Mouse (Mus musculus) C2C12 (cell line): ENCODE data around the gene Miga2. TPM values are rescaled to one million over a fixed set of nuclear protein-coding genes. Genes with fewer than 3 reads are reported as not detected.

ENCODE experiments used
- H3K27me3 ChIP-seq: one replicate; pipeline ENCODE4 v1.6.1; 2011; ENCODE audit not compliant: control insufficient read depth, insufficient read depth, insufficient read length
- H3K36me3 ChIP-seq: one replicate; pipeline ENCODE4 v1.6.1; 2011; ENCODE audit not compliant: control insufficient read depth, insufficient read depth
- H3K4me3 ChIP-seq: one replicate; pipeline ENCODE4 v1.5.1; 2011; ENCODE audit warnings: mild to moderate bottlenecking, control low read depth; ENCODE audit not compliant: poor library complexity, insufficient read depth, severe bottlenecking
- H3K79me2 ChIP-seq: one replicate; pipeline ENCODE4 v1.6.1; 2011; ENCODE audit not compliant: control insufficient read depth, insufficient read depth
- H3K79me3 ChIP-seq: one replicate; pipeline ENCODE4 v1.6.1; 2011; ENCODE audit warnings: low read depth, control low read depth
- H3ac ChIP-seq: one replicate; pipeline ENCODE3; 2011; ENCODE audit warnings: low read depth; ENCODE audit not compliant: control insufficient read depth, insufficient read length
- CEBPB ChIP-seq: IDR thresholded peaks from one replicate; pipeline ENCODE4 v1.6.1; 2011; ENCODE audit warnings: low read depth, mild to moderate bottlenecking, control low read depth, moderate library complexity
- CTCF ChIP-seq: IDR thresholded peaks from one replicate; pipeline ENCODE4 v1.5.1; 2011; ENCODE audit not compliant: control insufficient read depth, insufficient read depth, insufficient read length
- FOSL1 ChIP-seq: IDR thresholded peaks from one replicate; pipeline ENCODE4 v1.8.0; 2011; ENCODE audit warnings: mild to moderate bottlenecking, low read length; ENCODE audit not compliant: poor library complexity, insufficient read depth, severe bottlenecking
- MAX ChIP-seq: IDR thresholded peaks from one replicate; pipeline ENCODE4 v1.6.1; 2011; ENCODE audit warnings: mild to moderate bottlenecking, control low read depth
- MYOD1 ChIP-seq: IDR thresholded peaks from one replicate; pipeline ENCODE4 v1.6.1; 2011; ENCODE audit warnings: low read depth; ENCODE audit not compliant: control insufficient read depth, insufficient read length
- MYOG ChIP-seq: IDR thresholded peaks from one replicate; pipeline ENCODE4 v1.6.1; 2011; ENCODE audit not compliant: control insufficient read depth, insufficient read length; ENCODE audit errors: extremely low read depth
- USF1 ChIP-seq: IDR thresholded peaks from one replicate; pipeline ENCODE4 v1.6.1; 2011; ENCODE audit warnings: low read depth, mild to moderate bottlenecking, control low read depth, moderate library complexity
- microRNA-seq: library from miRNA; unstranded; fragments of <30 nt; microRNA quantifications from one replicate; pipeline ENCODE4, GENCODE M21; 2019; ENCODE audit warnings: borderline microRNAs expressed
- polyA plus RNA-seq: library from polyadenylated mRNA; unstranded; fragments of >200 nt; fragmentation: generic; extraction: Trizol; gene quantifications from one replicate; pipeline ENCODE4 v1.2.1, GENCODE M21; 2012; ENCODE audit warnings: missing spikeins

The Miga2 gene
- polyA plus RNA-seq, 1 experiment = 29.4 TPM

- Histone ChIP-seq H3K79me2 (peaks cover 92% of the 10 kb centered on the region), H3K4me3 (no peak overlapping the region), H3K79me3 (peaks cover 77% of the 10 kb centered on the region), H3K27me3 (no peaks in the 10 kb centered on the region), H3K36me3 (peaks cover 14% of the 10 kb centered on the region), H3ac (no peak overlapping the region)
- TF ChIP-seq FOSL1 (no peak), USF1 (no peak), MAX (no peak), CTCF (no peak), MYOD1 (no peak), CEBPB (no peak), MYOG (no peak)
These were observed 57.4 kb downstream of the Miga2 start for GRCm38 (mm10) chr2:30421432-30421831.

GRCm38 (mm10) chr2:30429156-30429555 is 65.1 kb downstream of the Miga2 start:
- H3K4me3 ChIP-seq = no peak overlapping the region
- peaks cover 75% of the 10 kb centered on the region for H3K36me3 ChIP-seq
- peaks cover 20% of the 10 kb centered on the region for H3K79me2 ChIP-seq
- H3ac ChIP-seq = no peak overlapping the region
- H3K79me3 ChIP-seq = peaks cover 6% of the 10 kb centered on the region
- no peaks in the 10 kb centered on the region for H3K27me3 ChIP-seq
- no peak for TF ChIP-seq CEBPB
- no peak for TF ChIP-seq USF1
- TF ChIP-seq MYOD1 = no peak
- TF ChIP-seq MYOG = no peak
- no peak for TF ChIP-seq FOSL1
- TF ChIP-seq CTCF = no peak
- no peak for TF ChIP-seq MAX

Small RNA genes lying within 50 kb of the gene (microRNA-seq; reads per million reads assigned to microRNA genes)
- gene Gm47292 = not detected

Other genes starting within 250 kb of the Miga2 start
- gene Zer1, start 239.6 kb upstream of the Miga2 start, polyA plus RNA-seq = 7.2 TPM
- 25.3 TPM for gene Tbc1d13, start 230.5 kb upstream of the Miga2 start, polyA plus RNA-seq
- gene Endog, start 192.7 kb upstream of the Miga2 start, polyA plus RNA-seq = 16.1 TPM
- 33.4 TPM for gene Spout1, start 185.8 kb upstream of the Miga2 start, polyA plus RNA-seq
- gene Kyat1, start 158.4 kb upstream of the Miga2 start, polyA plus RNA-seq = 2.7 TPM
- 20.6 TPM for gene Lrrc8a, start 126.5 kb upstream of the Miga2 start, polyA plus RNA-seq
- 0.01 TPM for gene Gm28035, start 123.7 kb upstream of the Miga2 start, polyA plus RNA-seq
- gene Phyhd1, start 98.0 kb upstream of the Miga2 start, polyA plus RNA-seq = 1.4 TPM
- gene Gm28038, start 83.2 kb upstream of the Miga2 start, polyA plus RNA-seq = 0.16 TPM
- 28.3 TPM for gene Dolk, start 77.9 kb upstream of the Miga2 start, polyA plus RNA-seq
- 54.6 TPM for gene Nup188, start 77.8 kb upstream of the Miga2 start, polyA plus RNA-seq
- 60.0 TPM for gene Sh3glb2, start 4.9 kb upstream of the Miga2 start, polyA plus RNA-seq
- gene Dolpp1, start 28.0 kb downstream of the Miga2 start, polyA plus RNA-seq = 19.4 TPM
- gene Crat, start 51.6 kb downstream of the Miga2 start, polyA plus RNA-seq = 22.5 TPM
- gene Ptpa, start 51.8 kb downstream of the Miga2 start, polyA plus RNA-seq = 213 TPM
- gene Ier5l, start 110.0 kb downstream of the Miga2 start, polyA plus RNA-seq = 61.4 TPM
- gene Cstad, start 230.8 kb downstream of the Miga2 start, polyA plus RNA-seq = 0.47 TPM